Mouse (Mus musculus) right cerebral cortex, adult 18-20 months (tissue): ENCODE measurements around the gene Lrrc51.
"Not testable (repeated sequence)": the region's sequence is repeated elsewhere in the genome, so short reads cannot be mapped to it uniquely, and the experiment has no call there.

Experiments used
- DNase-seq: peaks from one replicate; pipeline ENCODE4 v3.0.0; 2022; ENCODE audit warnings: mixed read lengths

Lrrc51 gene

DNA sequence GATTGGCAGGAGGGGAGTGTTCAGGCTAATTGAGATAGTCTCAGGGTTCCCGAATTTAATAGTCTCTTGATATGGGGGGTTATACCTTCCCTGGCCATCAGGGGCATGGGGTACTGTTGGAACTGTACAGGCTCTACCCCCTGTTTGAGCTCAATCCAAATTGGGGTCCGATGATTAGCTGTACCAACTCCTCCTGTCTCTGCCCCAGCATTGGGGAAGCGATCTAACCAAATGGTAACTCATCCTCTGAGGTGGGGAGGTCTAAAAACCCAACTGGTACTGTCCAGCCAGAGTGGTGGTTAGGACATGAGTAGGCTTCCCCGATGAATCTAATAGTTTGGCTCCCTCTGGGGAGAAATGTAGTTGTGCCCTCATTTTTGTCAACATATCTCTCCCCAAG lies 3.3 kb upstream of the Lrrc51 start:
- no peak for DNase-seq

DNA sequence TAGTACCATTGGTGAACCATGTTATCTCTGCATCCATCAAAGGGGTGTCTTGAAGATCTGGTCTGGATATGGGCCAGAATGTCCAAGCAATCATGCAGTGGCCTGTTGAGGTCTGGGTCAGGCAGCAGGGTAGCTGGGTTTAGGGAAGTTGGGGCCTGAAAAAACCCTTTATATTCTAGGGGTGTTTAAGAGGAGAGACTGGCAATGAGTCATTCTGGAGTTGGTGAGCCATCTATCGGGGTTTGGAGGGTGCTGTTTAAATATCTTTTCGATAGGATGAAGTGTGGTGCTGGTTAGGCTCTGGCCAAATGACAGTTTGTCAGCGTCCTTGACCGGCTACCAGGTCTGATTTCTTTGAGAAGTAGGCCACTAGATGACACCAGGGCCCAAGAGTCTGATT lies 2.3 kb upstream of the Lrrc51 start:
- DNase-seq: no peak

DNA sequence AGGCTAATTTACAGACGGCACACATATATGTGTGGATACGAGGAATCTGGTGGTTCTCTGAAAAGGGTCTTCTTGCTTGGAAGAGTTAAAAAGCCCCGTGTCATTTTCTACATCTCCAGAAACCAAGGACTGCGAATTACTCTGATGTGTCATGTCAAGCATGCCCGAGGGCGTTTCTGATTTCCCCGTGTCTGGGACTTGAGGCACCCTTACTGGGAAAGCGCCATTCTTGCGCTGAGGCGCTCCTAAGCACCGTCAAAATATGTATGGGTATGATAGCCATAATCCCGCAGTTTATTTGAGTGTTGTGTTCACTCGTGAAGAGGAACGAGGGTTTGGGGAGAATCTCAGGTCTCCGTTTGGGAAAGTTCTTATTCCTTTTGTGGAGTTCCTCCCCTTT lies 395 bp downstream of the Lrrc51 start:
- no peak for DNase-seq

DNA sequence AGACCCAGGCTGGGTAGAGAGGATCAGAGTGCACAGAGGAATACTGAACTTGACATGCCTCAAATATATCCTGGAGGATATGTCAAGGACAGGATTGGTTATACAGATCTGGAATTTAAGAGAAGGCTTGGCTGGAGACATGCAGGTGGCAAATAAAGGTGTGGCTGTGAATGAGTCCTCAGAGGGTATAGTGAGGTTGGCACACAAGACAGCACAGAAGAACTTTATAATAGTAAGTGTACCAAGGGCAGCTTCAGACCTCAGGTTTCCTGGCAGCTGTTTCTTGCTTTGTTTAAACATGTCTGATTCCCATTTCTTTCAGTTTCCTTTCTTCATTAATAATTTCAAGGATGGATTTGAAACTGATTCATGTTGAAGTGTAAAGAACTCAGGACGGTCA lies 1.1 kb downstream of the Lrrc51 start:
- DNase-seq: no peak

DNA sequence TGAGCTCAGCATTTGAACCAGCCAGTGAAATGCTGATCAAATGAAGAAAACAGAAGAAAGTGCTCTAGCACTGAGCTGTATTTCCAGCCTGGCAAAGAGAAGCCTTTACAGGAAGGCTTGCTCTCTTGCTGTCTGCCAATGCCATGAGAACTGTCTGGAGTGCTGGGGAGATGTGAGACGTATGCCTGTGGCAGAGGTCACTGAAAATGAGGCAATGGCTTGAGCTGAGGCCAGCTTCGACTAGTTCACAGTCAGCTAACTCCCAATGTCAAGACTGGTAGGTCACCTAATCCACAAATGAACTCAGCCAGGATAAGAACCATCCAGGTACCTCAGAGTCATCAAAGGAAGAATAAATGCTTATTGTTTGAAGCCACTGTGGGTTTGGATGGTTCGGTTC lies 5.6 kb downstream of the Lrrc51 start:
- DNase-seq: no peak

DNA sequence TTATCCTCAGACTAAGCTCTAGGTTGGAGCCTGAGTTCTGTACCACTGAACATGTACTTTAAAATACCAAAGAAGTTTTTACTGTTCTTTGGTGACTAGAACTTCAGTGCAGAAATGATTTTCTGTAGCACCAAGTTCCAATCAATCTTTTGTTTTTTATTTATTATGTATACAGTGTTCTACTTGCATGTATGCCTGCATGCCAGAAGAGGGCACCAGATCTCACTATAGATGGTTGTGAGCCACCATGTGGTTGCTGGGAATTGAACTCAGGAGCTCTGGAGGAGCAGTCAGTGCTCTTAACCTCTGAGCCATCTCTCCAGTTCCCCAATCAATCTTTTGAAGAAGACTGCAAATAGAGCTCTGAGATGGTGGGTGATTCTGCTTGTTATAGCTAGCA lies 7.8 kb downstream of the Lrrc51 start:
- not testable (repeated sequence) for DNase-seq

DNA sequence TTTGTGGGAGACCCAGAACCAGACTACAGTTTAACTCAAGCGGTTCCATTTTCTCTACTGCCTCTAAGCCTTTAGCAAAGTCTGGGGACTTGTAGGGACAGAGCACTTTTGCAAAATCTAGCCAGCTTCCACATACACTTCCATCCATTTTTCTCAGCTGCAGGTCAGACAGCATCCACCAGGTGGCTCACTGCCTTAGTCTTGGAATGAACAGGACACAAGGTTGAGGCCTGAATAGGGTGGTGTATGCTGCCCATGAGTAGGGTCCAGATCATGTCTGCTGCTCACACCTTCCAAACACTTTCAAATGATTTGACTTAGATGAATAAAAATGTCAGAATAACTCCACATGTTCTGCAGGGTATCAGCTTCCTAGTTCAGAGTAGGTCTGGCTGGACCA lies 15.6 kb downstream of the Lrrc51 start:
- peak; percentile 38 for DNase-seq

DNA sequence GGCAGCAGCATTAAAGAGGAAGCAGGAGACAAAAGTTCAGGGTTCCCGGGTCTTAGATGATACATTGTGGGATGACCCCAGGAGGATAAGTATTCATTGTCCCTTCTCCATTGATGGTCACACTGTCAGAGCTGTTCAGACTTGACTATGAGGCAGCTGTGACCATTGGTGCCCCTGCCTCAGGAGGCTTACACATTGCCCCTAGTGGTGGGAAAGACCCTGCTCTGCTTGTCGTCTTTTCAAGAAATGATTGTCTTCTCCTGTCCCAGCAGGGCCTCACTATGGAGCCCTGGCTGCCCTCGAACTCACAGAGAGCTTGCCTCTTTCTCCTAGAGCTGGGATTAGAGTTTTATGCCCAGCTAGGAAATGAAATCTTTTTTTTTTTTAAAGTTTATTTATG lies 21.7 kb downstream of the Lrrc51 start:
- no peak for DNase-seq

DNA sequence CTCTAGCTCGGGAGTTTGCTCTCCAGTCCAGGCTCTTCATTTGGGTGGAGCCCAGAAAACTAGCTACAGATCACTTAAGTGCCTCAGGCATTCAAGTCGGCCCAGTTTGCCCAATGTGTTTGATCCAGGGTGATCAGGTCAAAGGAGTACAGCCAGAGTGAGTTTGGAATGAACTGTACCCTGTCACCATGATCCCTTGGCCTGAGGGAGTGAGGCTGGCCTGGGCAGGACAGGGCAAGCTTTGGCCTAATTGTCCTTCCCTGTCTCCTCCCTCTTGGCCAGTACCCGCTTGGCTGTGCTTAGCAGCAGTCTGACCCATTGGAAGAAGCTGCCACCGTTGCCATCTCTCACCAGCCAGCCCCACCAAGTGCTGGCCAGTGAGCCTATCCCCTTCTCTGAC lies 23.6 kb downstream of the Lrrc51 start:
- no peak for DNase-seq

DNA sequence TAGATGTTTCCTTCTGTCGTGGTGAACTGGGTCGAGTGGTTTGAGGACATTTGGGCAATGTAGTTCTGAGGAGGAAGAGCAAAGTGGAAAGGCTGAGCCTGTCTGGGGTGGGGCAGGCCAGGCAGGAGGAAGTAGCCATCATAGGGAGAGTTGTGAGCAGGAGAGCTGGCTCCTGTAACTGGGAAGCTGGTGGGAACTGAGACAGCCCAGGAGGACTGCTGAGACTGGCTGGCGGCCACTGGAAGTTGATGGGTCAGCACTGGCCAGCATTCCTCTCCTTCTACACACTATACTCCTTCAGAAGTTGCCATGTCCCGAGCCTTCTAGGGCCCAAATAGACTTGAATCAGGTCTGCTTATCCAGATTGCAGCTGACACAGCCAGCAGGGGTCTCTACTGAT lies 25.3 kb downstream of the Lrrc51 start:
- DNase-seq: no peak

DNA sequence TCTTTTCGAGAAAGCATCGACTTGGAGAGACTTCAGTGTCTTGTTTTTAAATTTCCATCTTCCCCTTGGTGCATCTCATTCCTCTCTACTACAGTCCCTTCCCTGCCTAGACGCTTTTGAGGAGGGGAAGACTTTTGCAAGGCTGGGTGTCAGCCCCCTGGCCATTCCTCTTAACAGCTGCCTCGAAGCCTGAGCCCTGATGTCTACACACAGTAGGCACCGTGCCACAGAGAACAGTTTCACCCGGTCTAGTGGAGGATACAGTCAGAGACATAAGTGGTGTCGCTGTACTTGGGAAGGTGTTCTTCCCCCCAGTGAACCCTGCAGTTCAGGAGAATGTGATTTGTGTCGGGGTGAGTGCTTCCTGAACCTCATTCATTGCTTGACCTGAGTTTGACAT lies 27.0 kb downstream of the Lrrc51 start:
- no peak for DNase-seq

DNA sequence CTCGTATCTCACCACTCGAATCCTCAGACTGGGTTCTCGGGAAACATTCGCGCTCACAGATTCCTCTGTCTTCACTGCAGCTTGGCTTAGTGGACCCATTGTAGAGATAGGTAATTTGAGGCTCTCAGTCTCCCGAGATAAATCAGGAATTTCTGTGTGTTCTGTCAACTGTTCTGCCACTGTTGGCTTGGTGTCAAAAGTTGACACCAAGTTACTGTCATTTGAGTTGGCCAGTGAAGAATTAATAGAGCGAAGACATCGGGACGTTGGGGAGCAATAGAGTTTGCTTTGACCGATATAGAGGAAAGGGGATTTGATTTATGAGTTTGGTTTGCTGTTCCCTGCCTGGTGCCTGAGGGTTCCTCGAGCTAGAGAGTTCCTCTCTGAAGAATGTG lies 27.4 kb downstream of the Lrrc51 start, which contains the start of gene Tomt:
Tomt (minus strand) TSS at position 73 of the 395 bp plus-strand sequence.
- DNase-seq: no peak

DNA sequence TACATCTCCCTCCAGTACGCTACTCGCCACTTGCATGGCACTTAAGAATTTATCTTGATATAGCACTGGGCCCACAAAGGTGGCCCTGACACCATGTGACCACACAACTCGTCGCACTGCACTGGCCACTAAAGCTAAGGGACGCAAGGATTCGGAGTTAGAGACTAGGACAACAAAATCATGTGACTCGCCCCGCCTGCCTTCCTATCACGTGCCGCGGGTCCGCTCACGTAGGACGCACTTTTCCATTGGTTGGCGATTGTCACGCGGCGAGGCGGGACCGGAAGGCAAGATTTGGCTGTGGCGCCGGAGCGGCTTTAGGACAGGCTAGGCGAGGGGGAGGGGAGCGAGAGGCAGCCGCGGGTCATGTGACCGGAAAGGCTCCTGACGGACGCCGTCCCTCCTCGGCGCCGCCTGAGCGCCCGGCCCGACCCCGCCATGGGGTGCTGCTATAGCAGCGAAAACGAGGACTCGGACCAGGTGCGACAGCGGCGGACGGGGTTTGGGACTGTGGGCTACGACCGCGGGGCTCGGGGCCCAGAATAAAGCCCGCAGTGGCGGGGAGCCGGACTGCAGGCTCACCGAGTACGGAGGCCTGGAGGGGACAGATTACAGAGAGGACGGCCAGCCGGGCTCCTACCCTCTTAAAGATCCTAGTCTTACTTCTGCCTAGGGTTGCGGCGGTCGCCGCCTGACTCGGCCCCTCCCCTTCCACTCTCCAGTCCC lies 28.0 kb downstream of the Lrrc51 start, which contains the start of gene Lamtor1:
Lamtor1 (plus strand) TSS at position 344 of the 726 bp plus-strand sequence.
- peak; percentile 100 for DNase-seq

DNA sequence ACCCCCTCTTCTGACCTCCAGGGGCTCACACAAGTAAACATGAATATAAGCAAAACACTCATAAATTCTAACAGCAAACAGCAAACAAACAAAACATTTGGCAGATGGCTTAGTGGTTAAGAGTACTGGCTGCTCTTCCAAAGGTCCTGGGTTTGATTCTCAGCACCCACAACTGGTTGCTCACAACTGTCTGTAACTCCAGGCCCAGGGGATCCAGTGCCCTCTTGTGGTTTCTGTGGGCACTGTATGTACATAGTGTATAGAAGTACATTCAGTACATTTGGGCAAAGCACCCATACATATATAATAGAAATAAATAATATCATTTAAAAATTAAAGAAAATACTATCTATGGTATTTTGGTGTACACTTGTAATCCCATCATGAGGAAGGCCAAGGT lies 30.8 kb downstream of the Lrrc51 start:
- no peak for DNase-seq

DNA sequence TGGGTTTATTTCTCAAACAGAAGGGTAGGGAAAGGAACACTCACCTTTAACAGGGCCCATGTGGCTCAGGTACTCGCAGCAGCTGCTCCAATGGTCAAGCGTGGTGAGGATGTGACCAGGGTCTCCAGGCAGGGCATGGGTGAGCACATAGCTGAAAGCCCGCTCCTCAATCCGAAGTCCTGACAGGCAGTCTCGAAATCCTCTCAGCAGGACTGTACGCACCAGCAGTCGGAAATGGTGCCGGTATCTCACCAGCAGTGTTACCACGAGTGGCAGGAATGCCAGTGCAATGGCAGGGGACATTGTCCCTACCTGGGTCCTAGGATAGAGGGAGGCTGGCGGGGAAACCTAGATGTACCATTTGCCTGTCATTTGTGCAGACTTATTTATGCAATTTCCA lies 31.7 kb downstream of the Lrrc51 start:
- no peak for DNase-seq

DNA sequence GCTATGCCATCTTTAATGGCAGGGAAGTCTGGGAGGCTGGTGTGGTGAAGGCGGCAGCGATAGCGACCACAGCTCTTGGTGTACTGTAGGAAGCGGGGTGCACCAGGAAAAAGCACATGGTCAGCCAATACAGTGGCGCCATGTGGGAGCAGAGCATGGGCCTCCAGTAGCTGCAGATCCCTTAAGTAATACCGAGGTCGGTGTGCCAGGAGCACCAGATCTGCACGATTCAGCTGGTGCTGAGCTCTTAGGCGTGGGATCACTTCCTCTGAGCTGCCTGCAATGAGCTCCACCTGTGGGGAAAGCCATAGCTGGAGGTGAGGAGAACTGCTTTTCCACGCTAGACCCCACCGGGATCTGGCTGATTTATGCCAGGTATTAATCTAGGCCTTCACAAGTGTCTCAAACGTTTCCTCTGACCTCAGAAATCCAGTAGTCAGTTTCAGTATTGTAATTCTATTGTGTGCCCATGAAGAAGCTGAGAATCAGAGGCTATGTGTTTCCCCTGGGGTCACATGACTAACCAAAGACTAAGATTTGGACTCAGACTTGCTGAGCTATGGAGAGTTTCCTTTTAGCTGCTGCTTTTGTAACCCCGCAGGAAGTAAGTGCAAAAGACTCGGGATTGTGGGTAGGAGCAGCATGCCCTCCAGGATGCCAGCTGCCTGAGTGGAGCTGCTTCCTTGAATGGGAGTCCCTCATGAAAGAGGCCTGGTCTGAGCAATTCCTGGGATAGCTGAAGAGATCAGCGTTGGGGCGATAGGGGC lies 33.2 kb downstream of the Lrrc51 start:
- no peak for DNase-seq

DNA sequence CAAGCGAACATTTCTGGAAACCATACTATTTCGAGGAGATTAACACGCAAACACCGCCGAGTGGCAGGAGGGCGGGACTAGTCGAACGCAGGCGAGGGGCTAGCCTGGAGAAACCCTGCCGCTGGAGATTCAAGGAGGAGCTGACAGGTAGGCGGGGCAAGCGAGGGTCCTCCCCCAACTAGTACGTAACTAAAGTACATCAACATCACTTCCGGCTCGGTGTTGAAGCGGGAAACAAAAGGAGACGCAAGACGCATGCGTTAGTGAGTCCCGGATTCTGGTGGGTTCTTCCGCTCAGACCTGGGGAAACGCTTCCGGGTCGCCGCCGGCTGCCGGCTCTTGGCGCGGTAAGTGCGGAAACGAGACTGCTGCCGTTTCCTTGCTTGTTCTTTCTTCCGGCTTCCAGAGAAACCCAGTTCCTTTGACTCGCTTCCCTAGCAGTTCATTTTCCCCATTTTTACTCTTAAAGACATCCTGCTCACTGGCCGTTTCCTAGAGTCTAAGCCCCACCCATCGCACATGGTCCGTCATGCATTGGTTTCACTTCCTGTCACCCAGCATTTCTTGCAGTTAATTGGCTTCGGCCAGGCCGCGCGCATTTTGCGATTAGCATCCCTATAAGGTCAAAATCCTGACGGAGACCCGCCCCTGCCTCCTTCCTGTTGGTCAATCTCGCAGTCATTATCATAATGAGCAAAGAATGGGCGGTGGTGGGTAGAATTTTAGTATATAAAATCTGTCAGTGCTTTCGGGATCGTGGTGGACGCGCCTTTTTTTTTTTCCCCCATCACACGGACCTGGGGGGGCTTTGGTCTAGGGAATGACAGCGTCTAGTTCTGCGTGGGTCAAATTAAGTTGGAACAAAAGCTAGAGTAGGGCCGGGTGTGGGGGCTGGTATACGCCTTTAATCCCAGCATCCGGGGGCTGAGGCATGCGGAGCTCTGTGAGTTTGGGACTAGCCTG lies 37.3 kb downstream of the Lrrc51 start:
- peak; percentile 99 for DNase-seq

DNA sequence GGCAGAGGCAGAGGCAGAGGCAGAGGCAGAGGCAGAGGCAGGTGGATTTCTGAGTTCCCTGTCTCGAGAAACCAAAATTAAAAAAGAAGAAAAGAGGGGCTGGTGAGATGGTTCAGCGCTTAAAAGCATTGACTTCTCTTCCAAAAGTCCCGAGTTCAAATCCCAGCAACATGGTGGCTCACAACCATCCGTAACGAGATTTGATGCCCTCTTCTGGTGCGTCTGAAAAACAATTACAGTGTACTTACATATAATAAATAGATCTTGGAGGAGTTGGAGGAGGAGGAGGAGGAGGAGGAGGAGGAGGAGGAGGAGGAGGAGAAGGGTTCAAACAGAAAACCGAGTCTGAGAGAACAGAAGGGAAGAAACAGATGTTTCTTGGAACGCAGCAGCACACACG lies 38.0 kb downstream of the Lrrc51 start:
- no peak for DNase-seq

DNA sequence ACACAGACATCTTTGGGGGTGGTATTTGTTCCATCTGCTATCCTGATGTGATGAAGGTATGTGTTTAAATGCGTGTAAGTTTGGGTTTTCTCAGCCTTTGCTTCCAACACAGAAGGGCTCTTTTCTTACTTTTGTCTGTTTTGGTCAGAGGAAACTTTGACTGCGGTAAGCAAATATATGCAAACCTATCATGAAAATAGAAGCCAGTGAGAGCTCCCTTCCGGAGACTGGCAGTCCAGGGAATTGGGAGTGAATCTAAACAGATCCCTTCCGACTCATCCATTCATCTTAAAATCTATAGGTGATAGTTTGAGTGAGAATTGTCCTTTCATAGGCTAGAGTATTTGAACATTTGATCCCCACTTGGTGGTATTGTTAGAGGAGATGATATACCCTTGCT lies 45.2 kb downstream of the Lrrc51 start:
- no peak for DNase-seq

DNA sequence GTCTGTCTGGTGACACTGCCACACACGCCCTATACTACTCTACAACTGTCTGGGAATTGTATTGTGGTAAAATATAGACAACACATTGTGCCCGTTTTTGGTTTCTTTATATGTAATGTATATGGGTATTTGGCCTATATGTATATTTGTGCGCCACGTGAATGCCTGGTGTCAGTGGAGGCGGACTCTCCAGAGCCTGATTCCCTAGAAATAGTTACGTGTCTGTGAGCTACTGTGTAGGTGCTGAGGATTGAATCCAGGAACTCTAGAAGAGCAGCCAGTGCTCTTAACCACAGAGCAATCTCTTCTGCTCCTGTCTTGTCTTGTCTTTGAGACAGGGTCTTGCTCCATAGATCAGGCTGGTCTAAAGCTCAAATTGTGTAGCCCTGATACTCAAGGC lies 47.4 kb downstream of the Lrrc51 start:
- DNase-seq: no peak

DNA sequence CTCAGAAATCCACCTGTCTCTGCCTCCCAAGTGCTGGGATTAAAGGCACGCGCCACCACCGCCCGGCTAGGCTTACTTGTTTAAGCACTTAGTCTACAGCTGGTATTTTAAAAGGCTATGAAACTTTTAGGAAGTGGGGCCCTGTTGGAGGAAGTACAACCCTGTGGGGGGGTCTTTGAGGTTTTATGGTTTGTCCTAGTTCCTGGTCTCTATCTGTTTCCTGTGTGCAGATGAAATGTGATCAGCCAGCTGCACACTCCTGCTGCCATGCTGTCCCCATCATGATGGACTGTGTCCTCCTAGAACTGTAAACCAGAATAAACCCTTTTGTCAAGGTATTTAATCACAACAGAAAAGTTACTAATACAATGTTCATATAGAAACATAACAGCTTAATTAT lies 49.5 kb downstream of the Lrrc51 start:
- no peak for DNase-seq

DNA sequence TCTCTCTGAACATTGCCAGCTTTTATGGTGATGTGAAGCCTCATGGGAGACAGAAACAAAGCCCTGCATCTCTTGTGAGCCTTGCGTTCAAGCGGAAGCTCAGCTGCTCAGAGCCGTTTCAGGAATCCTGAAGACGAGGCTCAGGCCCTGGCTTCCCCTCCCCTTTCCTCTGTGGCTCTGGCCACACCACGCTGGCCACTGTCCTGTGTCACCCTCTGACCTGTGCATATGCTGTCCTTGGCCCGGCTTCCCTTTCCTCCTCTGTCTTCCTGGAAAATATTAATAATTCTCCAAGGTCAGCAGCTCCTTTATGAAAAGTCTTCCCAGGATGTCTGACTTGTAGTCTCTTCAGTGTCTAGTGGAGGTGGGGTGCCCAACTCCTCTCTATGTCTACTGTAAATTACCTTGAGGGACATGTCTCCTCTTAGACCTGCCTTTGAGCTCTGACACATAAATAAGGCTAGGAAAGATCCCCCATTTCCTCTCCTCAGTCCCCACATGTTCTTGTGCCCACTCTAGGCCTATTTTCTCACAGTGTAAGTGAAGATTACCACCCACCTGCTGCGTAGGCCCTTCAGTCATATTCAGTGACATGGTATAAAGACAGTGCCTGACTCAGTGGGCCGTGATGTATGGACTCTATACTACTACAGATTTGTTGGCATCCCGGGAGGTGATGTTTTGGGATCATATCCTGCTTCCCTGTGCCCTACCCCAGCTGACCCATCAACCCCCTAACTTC lies 51.1 kb downstream of the Lrrc51 start:
- no peak for DNase-seq

DNA sequence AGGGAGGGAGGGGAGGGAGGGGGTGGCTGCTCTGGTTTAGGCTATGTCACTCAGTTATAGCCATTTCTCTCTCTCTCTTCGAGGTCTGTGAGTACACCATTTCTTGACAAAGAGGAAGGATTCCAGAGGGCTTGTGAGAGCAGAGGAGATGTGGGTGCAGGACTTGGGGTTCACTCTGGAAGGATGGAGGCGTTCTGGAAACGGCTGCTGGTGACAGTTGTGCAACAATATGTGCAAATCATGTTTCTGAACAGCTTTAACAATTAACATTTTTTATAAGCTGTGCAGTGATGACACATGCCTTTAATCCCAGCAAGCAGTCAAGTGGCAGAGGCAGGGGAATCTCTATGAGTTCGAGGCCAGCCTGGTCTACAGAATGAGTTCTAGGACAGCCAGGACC lies 52.8 kb downstream of the Lrrc51 start:
- DNase-seq: no peak
